Mouse (Mus musculus) thymus, adult 2 months (tissue): ENCODE data around the gene Zc2hc1b.

Experiments used
- CTCF ChIP-seq: fragments of 200-500 bp; IDR thresholded peaks from 2 replicates; pipeline ENCODE4 v1.5.1; 2012; ENCODE audit warnings: mild to moderate bottlenecking, control low read depth, low read length, moderate library complexity, borderline replicate concordance; ENCODE audit not compliant: control insufficient read depth, poor library complexity, insufficient read depth; ENCODE audit errors: extremely low read depth
- POLR2A ChIP-seq: fragments of 200-500 bp; IDR thresholded peaks from 2 replicates; pipeline ENCODE4 v1.6.1; 2012; ENCODE audit warnings: mild to moderate bottlenecking, low read length, control low read depth, moderate library complexity; ENCODE audit not compliant: control insufficient read depth, poor library complexity, insufficient read depth; ENCODE audit errors: extremely low read depth

- TF ChIP-seq CTCF (no peak), POLR2A (no peak)
Observed at GRCm38 (mm10) chr10:13212829-13213228, 35.0 kb upstream of the Zc2hc1b start.
